In the genomic region with DNA sequence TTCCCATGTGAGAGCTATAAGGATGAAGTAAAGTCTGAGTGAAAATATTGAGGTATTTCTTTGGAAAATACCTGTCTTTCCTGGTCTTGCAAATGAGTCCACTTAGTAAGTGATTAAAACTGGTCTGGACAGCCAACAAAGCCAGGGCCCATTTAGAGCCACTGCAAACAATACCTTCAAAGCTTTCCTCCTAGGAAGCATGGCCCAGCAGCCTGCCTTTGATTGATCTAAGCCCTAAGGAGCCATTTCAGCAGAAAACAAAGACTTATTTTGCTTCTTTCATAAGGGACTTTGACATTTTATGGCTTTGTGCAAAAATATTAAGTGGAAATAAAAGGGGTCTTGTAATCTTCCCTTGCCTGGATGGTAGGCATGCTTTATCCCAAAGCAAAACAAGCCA, we compare ENCODE assay signal across 16 mouse cellular contexts.
"Had no signal": no experiment of that assay in that cellular context is flagged by ENCODE, and none has a peak within 500 bp of the region (broad histone marks: within the 10 kb centered on the region; RNA-seq: fewer than 3 reads in every experiment).

No protein-coding gene starts in this region.

- H3K4me3 ChIP-seq: kidney, embryonic 15.5 days; left cerebral cortex, adult 2 months; liver, embryonic 13.5 days; stomach, embryonic 15.5 days had no signal

- H3K36me3 ChIP-seq: kidney, embryonic 15.5 days; liver, embryonic 13.5 days; stomach, embryonic 15.5 days had no signal

- H3K4me1 ChIP-seq: kidney, embryonic 15.5 days; liver, embryonic 13.5 days; stomach, embryonic 15.5 days had no signal

- H3K9me3 ChIP-seq: kidney, embryonic 15.5 days; liver, embryonic 13.5 days; stomach, embryonic 15.5 days had no signal

- DNase-seq: kidney, adult 11 months; kidney, adult 8-10 months; kidney, postnatal 10 days; kidney, postnatal 36 days; layer of hippocampus, postnatal 36 days; liver, embryonic 13.5 days; lung, adult 2 months; lung, postnatal 14 days; lung, postnatal 4 days; midbrain, embryonic 14.5 days; right cerebral cortex, postnatal 25 days; spleen, adult 18-20 months; thymus, postnatal 4 days had no signal

- H3K9ac ChIP-seq: kidney, embryonic 15.5 days; liver, embryonic 13.5 days; stomach, embryonic 15.5 days had no signal

- H3K4me2 ChIP-seq: kidney, embryonic 15.5 days; liver, embryonic 13.5 days; stomach, embryonic 15.5 days had no signal

- H3K27ac ChIP-seq: kidney, embryonic 15.5 days; left cerebral cortex, adult 2 months; liver, embryonic 13.5 days; stomach, embryonic 15.5 days had no signal

- H3K27me3 ChIP-seq: kidney, embryonic 15.5 days; liver, embryonic 13.5 days; stomach, embryonic 15.5 days had no signal
